Mouse (Mus musculus): ENCODE measurements at regions not wholly inside any gene's neighbourhood (a gene's known extent, or its start where the extent isn't known, plus 50 kb on each side); places are given as distances from the start of the nearest gene placed in this dataset.

DNA sequence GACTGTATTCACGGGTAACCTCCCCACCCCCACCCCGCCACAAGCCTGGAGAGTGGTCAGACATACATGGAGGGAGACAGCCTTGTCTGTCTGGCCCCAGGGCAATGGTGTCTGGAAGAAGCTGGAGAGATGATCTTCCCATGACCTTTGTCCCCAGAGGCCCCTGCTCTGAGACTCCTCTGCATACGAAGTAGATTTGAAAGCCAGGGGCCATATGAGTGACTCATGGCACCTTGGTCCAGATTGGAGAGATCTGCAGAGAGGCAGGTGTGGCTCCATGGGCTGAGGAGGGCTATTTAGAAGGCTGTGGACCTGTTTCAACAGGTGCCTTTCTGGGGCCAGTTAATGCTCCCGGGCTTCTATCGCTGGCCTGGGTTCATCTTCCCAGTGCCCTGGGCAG is 200.7 kb downstream of the Cdc5l start:
- TF ChIP-seq CTCF (conservative IDR thresholded peaks at IDR 0.05; ENCODE audit: low read length) (no peak), NANOG (IDR thresholded peaks at IDR 0.05; ENCODE audit: borderline replicate concordance, low read length) (no peak), POU5F1 (IDR thresholded peaks at IDR 0.05; ENCODE audit: borderline replicate concordance, low read length) (no peak)
